Mouse (Mus musculus) heart, adult 2 months (tissue): ENCODE measurements around the gene Cfb.

ENCODE experiments used
- CTCF ChIP-seq: fragments of 200-600 bp; IDR thresholded peaks from 2 replicates; pipeline ENCODE4 v1.8.1; 2022; ENCODE audit warnings: antibody characterized with exemption, mild to moderate bottlenecking, moderate library complexity
- EP300 ChIP-seq: fragments of 200-500 bp; IDR thresholded peaks from 2 replicates; pipeline ENCODE4 v1.6.1; 2011; ENCODE audit warnings: low read depth, low read length, control low read depth; ENCODE audit not compliant: insufficient read depth
- POLR2A ChIP-seq: fragments of 200-500 bp; IDR thresholded peaks from 2 replicates; pipeline ENCODE4 v1.6.1; 2011; ENCODE audit warnings: mild to moderate bottlenecking, low read depth, low read length, control low read depth; ENCODE audit not compliant: insufficient read depth

DNA sequence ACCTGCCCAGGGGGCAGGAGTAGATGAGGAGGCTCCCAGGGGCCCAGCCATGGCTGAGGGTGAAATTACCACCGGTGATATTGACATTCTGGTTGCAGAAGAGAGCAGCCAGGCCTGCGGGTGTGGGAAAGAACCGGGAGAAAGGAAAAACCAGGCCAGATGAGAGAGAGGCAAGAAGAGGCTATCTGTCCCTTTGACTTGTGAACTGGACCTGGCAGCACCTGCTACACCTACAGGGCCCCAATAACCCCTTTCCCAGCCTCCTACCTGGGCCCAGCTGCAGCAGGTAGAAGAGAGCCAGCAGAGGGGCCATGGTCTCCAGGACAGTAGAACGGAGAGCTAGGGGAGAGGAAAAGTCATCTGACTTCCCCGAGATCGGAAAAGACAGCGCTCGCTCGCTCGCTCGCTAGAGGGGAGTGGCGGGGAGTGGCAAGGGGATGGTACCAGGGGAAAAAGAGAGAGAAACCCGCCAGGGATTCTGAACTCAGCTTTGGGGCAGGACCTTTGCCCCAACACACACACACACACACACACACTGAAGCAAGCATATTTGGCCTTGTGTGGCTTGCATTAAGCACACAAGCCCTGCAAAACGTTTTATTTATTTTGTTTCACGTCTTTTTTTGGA, 19.5 kb upstream of the Cfb start, which contains the start of gene Gm20547:
- TF ChIP-seq CTCF (no peak), EP300 (no peak), POLR2A (no peak)
